Mouse (Mus musculus): ENCODE measurements at regions not wholly inside any gene's neighbourhood (a gene's known extent, or its start where the extent isn't known, plus 50 kb on each side); places are given as distances from the start of the nearest gene placed in this dataset.
A peak's percentile ranks its signal among the peaks of the same experiment; 100 is the strongest.

DNA sequence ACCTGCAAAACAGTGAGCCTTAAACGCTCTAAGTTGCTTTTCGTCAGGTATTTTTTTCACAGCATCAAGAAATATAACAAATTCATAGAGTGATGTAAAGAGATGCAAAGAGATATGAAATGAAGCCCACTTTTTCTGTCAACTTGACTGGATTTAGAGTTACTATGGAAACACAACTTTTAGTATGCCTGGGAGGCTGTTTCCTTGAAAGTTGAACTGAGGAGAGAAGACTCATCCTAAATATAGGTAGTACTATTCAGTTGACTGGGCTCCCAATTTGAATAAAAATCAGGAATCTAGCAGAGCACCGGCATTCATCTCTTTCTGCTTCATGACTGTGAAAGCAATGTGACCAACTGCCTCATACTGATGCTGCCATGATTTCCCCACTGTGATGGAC, 509.7 kb downstream of the Synb start:
- DNase-seq (ENCODE audit: low read depth, low spot score): no peak

DNA sequence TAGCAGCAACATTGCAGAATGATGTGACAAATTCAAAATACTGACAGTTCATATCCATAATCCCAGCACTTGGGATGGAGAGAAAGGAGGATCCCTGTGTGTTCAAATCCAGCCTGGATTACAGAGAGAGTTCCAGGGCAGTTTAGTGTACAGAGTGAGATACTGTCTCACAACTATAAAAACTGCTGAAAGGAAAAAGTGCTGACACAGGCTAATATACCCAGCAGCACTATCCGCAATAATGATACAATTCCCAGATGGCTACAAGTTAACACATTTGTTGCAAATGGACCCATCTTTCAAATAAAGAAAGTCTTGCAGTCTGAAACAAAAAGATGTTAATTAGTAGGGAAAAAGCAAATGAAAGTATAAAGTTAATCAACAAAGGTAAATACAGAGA, 510.9 kb downstream of the Synb start:
- no peak for DNase-seq (ENCODE audit: low read depth, low spot score)

DNA sequence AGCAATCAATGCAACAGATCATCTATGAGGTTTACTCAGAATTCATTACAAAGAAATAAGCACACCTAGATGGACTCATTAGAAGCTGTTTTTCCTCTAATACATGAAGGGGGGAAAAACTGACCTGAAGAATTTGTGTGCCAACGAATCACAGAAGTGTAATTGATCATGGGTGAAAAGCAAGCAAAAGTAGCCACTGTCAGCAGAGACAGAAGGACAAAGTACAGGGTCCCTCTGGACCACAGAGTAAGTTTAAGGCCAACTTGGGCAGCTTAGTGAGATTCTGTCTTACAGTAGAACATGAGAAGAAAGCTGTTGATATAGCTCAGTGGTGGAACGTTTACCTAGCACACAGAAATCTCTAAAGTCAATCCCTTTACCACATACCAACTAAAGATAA, 523.7 kb downstream of the Synb start:
- no peak for DNase-seq (ENCODE audit: low read depth, low spot score)

DNA sequence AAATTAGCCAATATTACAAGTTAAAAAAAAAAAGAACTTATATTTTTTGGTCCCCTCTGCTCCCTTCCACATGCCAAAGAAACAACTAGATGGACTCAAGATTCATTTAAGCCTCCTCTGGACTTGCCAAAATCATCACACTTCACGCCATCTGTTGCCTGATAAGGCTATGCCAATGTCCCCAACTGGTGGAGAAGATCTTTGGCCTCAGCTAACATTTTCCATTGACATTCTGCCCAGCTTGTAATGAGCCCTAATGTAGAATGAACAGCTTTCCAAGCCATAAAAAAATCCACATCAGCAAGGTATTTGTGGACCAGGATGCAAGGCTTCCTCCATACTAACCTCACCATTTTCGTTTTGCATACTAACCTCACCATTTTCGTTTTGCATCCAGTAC, 531.2 kb downstream of the Synb start:
- DNase-seq (ENCODE audit: low read depth, low spot score): no peak

DNA sequence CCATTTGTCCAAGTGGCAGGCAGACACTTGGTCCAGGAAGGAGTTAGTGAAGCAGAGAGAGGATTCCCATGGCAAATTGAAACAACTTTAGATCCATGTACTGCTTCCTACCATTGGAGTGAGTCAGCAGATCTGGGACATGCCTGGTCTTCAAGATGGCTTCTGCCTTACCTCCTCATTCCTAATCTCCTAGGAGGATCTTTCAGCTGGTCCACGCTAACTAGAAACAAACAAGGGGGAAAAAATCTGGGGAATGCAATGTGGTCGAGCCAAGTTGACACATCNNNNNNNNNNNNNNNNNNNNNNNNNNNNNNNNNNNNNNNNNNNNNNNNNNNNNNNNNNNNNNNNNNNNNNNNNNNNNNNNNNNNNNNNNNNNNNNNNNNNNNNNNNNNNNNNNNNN, 549.4 kb downstream of the Synb start:
- no peak for DNase-seq (ENCODE audit: low read depth, low spot score)

DNA sequence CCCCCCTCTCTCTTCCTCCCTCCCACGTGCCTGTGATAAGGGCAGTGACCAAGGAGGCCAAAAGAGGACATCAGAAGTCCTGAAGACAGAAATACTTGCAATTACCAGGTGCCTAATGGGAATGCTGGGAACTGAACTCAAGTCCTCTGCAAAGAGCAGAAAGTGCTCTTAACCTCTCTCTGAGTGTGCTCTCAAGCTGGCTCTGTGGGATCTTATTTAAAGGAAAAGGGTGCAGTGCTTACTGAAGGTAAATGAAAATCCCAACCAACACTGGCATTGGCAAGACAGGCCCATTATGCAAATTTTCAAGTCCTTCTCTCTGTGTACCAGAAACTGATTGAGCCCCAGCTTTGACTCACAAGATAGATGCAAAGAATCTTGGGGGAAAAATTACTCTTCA, 555.6 kb downstream of the Synb start:
- DNase-seq (ENCODE audit: low read depth, low spot score): no peak

DNA sequence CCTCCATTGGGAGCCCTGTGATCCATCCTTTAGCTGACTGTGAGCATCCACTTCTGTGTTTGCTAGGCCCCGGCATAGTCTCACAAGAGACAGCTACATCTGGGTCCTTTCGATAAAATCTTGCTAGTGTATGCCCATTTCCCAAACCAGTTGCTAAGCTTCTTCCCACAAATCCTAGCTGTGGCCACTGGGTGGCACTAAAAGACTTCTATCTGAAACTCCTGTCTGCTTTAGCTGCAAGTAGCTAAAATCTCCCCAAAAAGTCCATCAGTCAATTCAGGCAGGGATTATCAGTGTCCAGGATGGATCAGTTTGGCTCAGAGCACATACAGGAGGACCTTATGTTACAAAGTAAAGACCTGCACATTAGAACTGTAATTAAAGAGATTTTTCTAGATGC, 558.3 kb downstream of the Synb start:
- peak; percentile 64 for DNase-seq (ENCODE audit: low read depth, low spot score)

DNA sequence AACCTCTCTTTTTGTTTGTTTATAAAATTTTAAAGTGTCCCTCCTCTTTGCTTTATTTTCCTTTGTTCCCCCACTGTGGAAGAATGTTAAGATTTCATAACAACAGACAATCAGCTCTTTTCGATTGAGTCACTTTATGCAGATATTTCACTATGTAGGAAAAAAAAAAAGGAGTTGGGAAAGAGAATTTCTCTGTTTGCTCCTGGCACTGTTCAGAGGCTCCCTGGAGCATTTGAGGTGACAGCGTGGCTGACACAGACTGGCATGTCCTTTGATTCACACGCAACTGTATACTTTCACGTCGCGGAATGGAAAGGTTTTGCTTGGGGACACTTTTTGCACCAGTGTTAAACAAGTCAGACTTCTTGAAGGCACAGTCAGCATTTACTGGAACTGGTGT, 572.9 kb downstream of the Synb start:
- DNase-seq (ENCODE audit: low read depth, low spot score): no peak

DNA sequence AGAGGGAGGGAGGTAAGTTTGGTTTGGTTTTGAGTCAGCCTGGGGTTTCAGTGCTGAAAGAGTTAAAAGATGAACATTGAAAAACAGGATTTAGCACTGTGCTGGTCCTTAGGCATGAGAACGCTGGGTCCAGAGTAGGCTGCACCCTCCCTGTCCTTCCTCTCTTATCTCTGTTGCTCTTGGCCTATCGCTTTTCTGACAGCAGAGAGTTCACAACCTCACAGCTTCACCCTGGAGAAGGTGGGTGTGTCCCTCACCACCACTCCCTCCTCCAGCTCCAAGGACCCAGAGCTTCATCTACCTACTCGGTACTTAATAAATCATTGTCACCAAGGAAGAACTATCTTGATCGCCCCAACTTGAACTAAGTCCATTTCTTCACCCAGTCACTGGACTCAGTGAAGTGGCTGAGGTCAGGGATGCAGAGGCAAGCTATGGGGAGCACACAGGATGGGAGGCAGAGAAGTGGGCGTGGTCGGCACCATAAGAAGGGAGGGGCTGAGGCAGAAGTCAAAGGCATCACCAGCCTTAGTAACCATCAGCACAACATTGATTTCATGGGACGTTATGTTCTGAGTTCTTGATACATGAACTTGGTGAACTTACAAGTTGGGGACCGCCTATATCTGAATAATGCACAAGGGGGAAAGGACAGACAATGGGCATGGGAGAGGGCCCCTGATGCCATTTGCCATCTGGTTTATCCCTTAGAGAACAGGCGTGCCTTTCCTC, 574.5 kb downstream of the Synb start:
- DNase-seq (ENCODE audit: low read depth, low spot score): peak; percentile 18

DNA sequence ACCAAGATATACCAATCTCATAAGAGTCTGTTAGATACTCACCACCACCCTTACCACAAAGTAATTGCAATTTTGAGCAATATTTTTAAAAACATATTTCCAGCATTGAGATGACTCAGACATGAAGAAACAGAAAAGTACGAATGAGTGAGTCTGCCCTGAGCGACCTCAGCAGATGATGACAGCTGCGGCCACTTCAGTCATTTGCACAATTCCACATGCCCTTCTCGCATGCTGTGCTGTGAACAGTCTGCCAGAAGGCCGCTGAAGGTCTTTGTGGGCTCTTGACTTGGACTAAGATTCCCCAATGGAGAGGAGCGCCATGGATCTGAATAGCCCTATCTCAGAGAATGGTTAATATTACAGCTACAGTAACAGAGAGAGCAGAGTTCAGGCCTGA, 575.3 kb downstream of the Synb start:
- DNase-seq (ENCODE audit: low read depth, low spot score): no peak

All from R1 (cell line).